Mouse (Mus musculus) limb, embryonic 14.5 days (tissue): ENCODE measurements around the gene Pdlim1. TPM values are rescaled to one million over a fixed set of nuclear protein-coding genes. Genes with fewer than 3 reads are reported as not detected.

Source experiments
- ATAC-seq: fragments of 200-750 bp; cut with Nextera tagmentation; 2 replicates; pipeline ENCODE4 v1.8.0; 2017; ENCODE audit warnings: low read depth, moderate number of reproducible peaks, moderate TSS enrichment; ENCODE audit not compliant: low FRiP score
- DNase-seq: peaks from one replicate; pipeline ENCODE4 v3.0.0-alpha.2; 2015; ENCODE audit warnings: low spot score
- H3K27ac ChIP-seq: fragments of 300-500 bp; sonication (generic); replicated peaks from 2 replicates; pipeline ENCODE4 v1.5.1; 2014; ENCODE audit warnings: low read depth, mild to moderate bottlenecking, low read length, moderate library complexity, mixed read lengths
- H3K27me3 ChIP-seq: fragments of 300-500 bp; sonication (generic); 2 replicates; pipeline ENCODE4 v1.6.1; 2014; ENCODE audit warnings: low read length, mixed read lengths; ENCODE audit not compliant: control insufficient read depth, insufficient read depth
- H3K36me3 ChIP-seq: fragments of 300-500 bp; sonication (generic); 2 replicates; pipeline ENCODE4 v1.6.1; 2014; ENCODE audit warnings: mild to moderate bottlenecking, low read length, moderate library complexity, mixed read lengths; ENCODE audit not compliant: control insufficient read depth, insufficient read depth
- H3K4me1 ChIP-seq: fragments of 300-500 bp; sonication (generic); 2 replicates; pipeline ENCODE4 v1.6.1; 2014; ENCODE audit warnings: antibody characterized with exemption, low read length, mixed read lengths; ENCODE audit not compliant: control insufficient read depth, insufficient read depth
- H3K4me2 ChIP-seq: fragments of 300-500 bp; sonication (generic); replicated peaks from 2 replicates; pipeline ENCODE4 v1.6.1; 2014; ENCODE audit warnings: low read depth, mild to moderate bottlenecking, low read length, moderate library complexity; ENCODE audit not compliant: severe bottlenecking
- H3K4me3 ChIP-seq: fragments of 300-500 bp; sonication (generic); replicated peaks from 2 replicates; pipeline ENCODE4 v1.5.1; 2014; ENCODE audit warnings: low read length
- H3K9ac ChIP-seq: fragments of 300-500 bp; sonication (generic); 2 replicates; pipeline ENCODE4 v1.6.1; 2014; ENCODE audit warnings: mild to moderate bottlenecking, low read depth, low read length, moderate library complexity; ENCODE audit not compliant: severe bottlenecking
- H3K9me3 ChIP-seq: fragments of 300-500 bp; sonication (generic); 2 replicates; pipeline ENCODE4 v1.6.1; 2016; ENCODE audit warnings: low read length; ENCODE audit not compliant: control insufficient read depth
- POLR2A ChIP-seq: fragments of 200-500 bp; IDR thresholded peaks from 2 replicates; pipeline ENCODE4 v1.8.0; 2012; ENCODE audit warnings: inconsistent platforms, mild to moderate bottlenecking, moderate library complexity, borderline replicate concordance; ENCODE audit not compliant: insufficient read depth, insufficient read length; ENCODE audit errors: extremely low read depth
- WGBS: fragments of 180-500 bp; shearing (Covaris S2); extraction: QIAGEN DNeasy Blood & Tissue Kit; methylation state at CpG from one replicate; pipeline ENCODE4 v1.1.7; 2014; 5-methylcytosine and 5-hydroxymethylcytosine counted together
- polyA plus RNA-seq, 2 experiments: library from polyadenylated mRNA; depleted of rRNA in 1 of 2; stranded (reverse) in 1 of 2; unstranded in 1 of 2; fragments of >200 nt; fragmentation: Nextera tagmentation in 1 of 2; extraction: Ambion mirVana in 1 of 2; gene quantifications; 2 replicates each; pipeline versions ENCODE4 v1.2.1 to v1.2.3; 2012 to 2014

Gene Pdlim1
- polyA plus RNA-seq, 2 experiments: 85.3 to 175 TPM

DNA sequence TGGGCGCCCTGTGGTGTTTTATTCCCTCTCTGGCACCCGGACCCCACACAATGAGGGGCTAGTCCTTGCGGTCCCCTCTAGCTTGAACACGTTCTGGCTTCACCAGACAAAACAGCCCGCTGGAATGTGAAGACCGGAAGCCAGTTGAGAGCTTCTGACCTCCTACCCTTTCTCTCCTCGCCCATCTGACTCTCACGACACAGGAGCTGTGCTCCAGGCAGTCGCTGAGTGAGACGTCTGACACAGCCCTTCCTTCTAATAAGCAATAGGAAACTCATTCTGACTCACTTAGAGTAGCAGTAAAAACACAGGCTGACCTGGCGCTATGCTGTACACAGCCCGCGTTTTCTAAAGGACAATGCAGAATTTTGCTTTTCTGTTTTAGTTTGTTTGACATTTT, 17.9 kb downstream of the Pdlim1 start:
- WGBS: 57% methylated on average over 13 of the region's 13 CpGs
- no peak for ATAC-seq
- no peaks in the 10 kb centered on the region for H3K36me3 ChIP-seq
- H3K4me2 ChIP-seq: no peak overlapping the region
- no peak for DNase-seq
- H3K9ac ChIP-seq: no peak overlapping the region
- no peak overlapping the region for H3K4me3 ChIP-seq
- H3K4me1 ChIP-seq: no peaks in the 10 kb centered on the region
- TF ChIP-seq POLR2A: no peak
- H3K9me3 ChIP-seq: no peaks in the 10 kb centered on the region
- no peaks in the 10 kb centered on the region for H3K27me3 ChIP-seq
- no peak overlapping the region for H3K27ac ChIP-seq

DNA sequence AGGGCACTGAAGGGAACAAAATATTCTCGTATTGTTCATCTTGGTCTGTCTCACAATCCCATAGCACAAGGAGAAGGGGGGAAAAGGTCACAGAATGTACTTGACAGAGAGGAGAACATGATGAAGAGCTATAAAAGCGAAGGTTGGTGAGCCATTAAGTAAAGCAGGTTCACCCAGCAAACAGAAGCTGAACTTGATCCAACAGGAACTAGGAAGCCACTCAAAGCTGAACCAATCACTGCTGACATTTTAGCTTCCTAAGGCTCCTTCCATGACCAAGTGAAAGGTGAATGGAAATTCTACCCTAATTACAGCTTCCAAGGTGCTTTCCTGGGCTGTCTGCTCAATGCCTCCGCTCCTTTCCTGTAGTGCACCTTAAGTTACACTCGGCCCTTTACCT, 20.5 kb downstream of the Pdlim1 start:
- H3K27me3 ChIP-seq: no peaks in the 10 kb centered on the region
- no peak for TF ChIP-seq POLR2A
- no peak overlapping the region for H3K27ac ChIP-seq
- H3K9me3 ChIP-seq: no peaks in the 10 kb centered on the region
- peaks cover 2% of the 10 kb centered on the region; the same call in 1 of the 2 replicates for H3K4me1 ChIP-seq
- no peak overlapping the region for H3K9ac ChIP-seq
- 89% methylated on average over 4 of the region's 4 CpGs for WGBS
- H3K36me3 ChIP-seq: no peaks in the 10 kb centered on the region
- DNase-seq: no peak
- H3K4me2 ChIP-seq: no peak overlapping the region
- ATAC-seq: no peak
- no peak overlapping the region for H3K4me3 ChIP-seq

DNA sequence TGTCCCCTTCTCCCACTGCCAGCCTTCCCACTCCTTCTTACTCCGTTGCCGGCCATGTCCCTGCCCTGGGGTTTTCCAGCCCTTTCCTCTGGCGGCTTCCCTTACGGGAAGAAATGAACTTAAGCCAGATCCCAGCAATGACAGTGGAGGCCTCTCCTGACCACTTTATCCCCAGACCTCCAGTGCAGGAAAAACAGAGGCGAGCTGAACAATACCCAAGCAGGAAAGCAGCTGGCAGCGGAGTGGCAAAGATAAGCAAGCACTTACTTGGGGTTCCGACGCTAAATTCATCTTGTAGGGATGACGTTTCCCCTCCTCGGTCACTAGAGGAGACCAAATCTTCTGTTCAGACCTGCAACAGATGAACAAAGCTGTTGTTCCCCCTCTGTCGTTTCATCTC, 22.3 kb downstream of the Pdlim1 start:
- H3K9me3 ChIP-seq: no peaks in the 10 kb centered on the region
- H3K27me3 ChIP-seq: no peaks in the 10 kb centered on the region
- no peaks in the 10 kb centered on the region for H3K36me3 ChIP-seq
- H3K9ac ChIP-seq: no peak overlapping the region
- no peak overlapping the region for H3K4me2 ChIP-seq
- 78% methylated on average over 11 of the region's 11 CpGs for WGBS
- no peak overlapping the region for H3K27ac ChIP-seq
- no peak for TF ChIP-seq POLR2A
- H3K4me3 ChIP-seq: no peak overlapping the region
- no peak for ATAC-seq
- no peak for DNase-seq
- H3K4me1 ChIP-seq: peaks cover 2% of the 10 kb centered on the region; the same call in 1 of the 2 replicates

DNA sequence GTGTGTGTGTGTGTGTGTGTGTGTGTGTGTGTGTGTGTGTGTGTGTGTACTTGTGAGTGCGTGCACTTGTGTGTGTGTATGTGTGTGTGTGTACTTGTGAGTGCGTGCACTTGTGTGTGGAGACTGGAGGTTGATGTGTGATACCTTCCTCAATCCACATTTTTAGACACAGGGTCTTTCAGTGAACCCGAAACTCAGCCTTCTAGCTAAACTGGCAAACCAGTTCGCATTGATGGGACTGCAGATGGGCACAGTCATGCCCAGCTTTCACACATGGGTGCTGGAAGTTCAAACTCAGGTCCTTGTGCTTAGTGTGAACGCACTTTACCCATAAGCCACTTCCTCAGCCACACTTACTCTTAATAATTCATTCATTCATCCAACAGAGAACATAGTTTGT, 23.2 kb downstream of the Pdlim1 start:
- ATAC-seq: no peak
- Histone ChIP-seq H3K4me1 (peaks cover 2% of the 10 kb centered on the region; the same call in 1 of the 2 replicates), H3K27ac (no peak overlapping the region), H3K36me3 (no peaks in the 10 kb centered on the region), H3K9ac (no peak overlapping the region), H3K4me3 (no peak overlapping the region), H3K27me3 (no peaks in the 10 kb centered on the region), H3K9me3 (no peaks in the 10 kb centered on the region), H3K4me2 (no peak overlapping the region)
- no peak for DNase-seq
- 93% methylated on average over 5 of the region's 5 CpGs for WGBS
- TF ChIP-seq POLR2A: no peak

DNA sequence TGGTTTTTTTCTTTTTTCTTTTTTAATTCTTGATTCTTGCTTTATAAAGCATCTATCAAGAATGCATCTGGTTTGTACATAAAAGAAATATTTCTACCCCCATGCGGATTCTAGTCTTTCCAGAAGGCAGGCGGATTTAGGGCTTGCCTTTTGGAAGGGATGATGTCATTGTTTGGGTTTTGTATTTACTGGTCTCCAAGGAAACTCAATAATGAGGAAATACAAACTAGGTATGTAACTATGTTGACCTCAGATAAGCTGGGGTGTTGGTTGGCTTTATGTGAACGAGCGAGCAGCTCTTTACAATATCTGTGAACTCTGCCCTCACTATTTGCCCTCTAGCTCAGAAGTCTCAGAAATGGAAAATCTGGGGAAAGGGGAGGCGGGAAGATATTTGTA, 24.4 kb downstream of the Pdlim1 start:
- WGBS: 48% methylated on average over 5 of the region's 5 CpGs
- Histone ChIP-seq H3K9ac (no peak overlapping the region), H3K36me3 (no peaks in the 10 kb centered on the region), H3K4me1 (peaks cover 2% of the 10 kb centered on the region; the same call in 1 of the 2 replicates), H3K27me3 (no peaks in the 10 kb centered on the region), H3K27ac (no peak overlapping the region), H3K4me2 (no peak overlapping the region), H3K9me3 (no peaks in the 10 kb centered on the region), H3K4me3 (no peak overlapping the region)
- no peak for TF ChIP-seq POLR2A
- DNase-seq (peak; percentile 68), ATAC-seq (0 out of 2 replicates have a peak, but pooled peaks have one; percentile 37)
